Mouse (Mus musculus) cortical plate, adult 2 months (tissue): ENCODE data around the gene Plek.

Experiments used
- CTCF ChIP-seq: fragments of 200-500 bp; IDR thresholded peaks from 2 replicates; pipeline ENCODE4 v1.5.1; 2011; ENCODE audit warnings: mild to moderate bottlenecking, control low read depth, low read length; ENCODE audit not compliant: insufficient read depth; ENCODE audit errors: extremely low read depth
- POLR2A ChIP-seq: fragments of 200-500 bp; IDR thresholded peaks from 2 replicates; pipeline ENCODE4 v1.6.1; 2011; ENCODE audit warnings: mild to moderate bottlenecking, low read length, control low read depth; ENCODE audit not compliant: insufficient read depth; ENCODE audit errors: extremely low read depth

DNA sequence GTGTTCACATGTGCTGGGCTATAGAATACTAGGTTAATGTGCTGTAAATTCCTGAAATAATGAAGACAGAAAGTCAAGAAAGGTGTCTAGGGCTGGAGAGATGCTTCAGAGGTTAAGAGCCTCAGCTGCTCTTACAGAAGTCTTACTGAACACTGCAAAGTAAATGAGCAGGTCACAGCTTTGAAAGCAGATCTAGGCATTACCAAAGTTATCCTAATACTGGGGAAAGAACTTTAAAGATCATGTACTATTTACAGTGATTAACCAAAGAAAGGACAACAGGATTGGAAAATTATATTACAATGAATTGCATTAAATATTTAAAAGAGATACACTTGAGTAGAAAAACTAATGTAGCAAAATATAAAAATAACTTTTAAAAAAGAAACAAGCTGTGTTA is 52.2 kb downstream of the Plek start:
- no peak for TF ChIP-seq CTCF
- no peak for TF ChIP-seq POLR2A
